Mouse (Mus musculus) retina, postnatal 7 days (tissue): Measurements from ENCODE around the gene Gpn3.

Experiments
- DNase-seq: peaks from one replicate; pipeline ENCODE4 v3.0.0-alpha.2; 2012; ENCODE audit warnings: low read depth, low spot score

The Gpn3 gene

GRCm38 (mm10) chr5:122421271-122422068 lies 49.8 kb downstream of the Gpn3 start, which contains the start of gene Anapc7:
Anapc7 (plus strand) TSS chr5:122421693.
- no peak for DNase-seq

- peak; percentile 79 for DNase-seq
Observed at GRCm38 (mm10) chr5:122422071-122422964, 50.6 kb downstream of the Gpn3 start.

GRCm38 (mm10) chr5:122423083-122423482 lies 51.4 kb downstream of the Gpn3 start:
- no peak for DNase-seq

- no peak for DNase-seq
Observed at GRCm38 (mm10) chr5:122425550-122425949, 53.9 kb downstream of the Gpn3 start.

- DNase-seq: no peak
Observed at GRCm38 (mm10) chr5:122430036-122430775, 58.5 kb downstream of the Gpn3 start.

- DNase-seq: no peak
Observed at GRCm38 (mm10) chr5:122431221-122431620, 59.5 kb downstream of the Gpn3 start.
